Mouse (Mus musculus): Measurements from ENCODE around the gene Rnls.

Gene Rnls

GRCm38 (mm10) chr19:33109941-33110371 lies 282.1 kb downstream of the Rnls start:
- DNase-seq (ENCODE audit: inconsistent age in 2 of 2, low spot score in 1 of 2): no peak

- DNase-seq (ENCODE audit: inconsistent age in 2 of 2, low spot score in 1 of 2): no peak
Observed at GRCm38 (mm10) chr19:33109141-33109540, 283.0 kb downstream of the Rnls start.

- DNase-seq (ENCODE audit: inconsistent age in 2 of 2, low spot score in 1 of 2): peak in 1 of 2 experiments; percentile 66
Observed at GRCm38 (mm10) chr19:33103851-33104250, 288.2 kb downstream of the Rnls start.

- no peak for DNase-seq (ENCODE audit: inconsistent age in 2 of 2, low spot score in 1 of 2)
Observed at GRCm38 (mm10) chr19:33102783-33103139, 289.3 kb downstream of the Rnls start.

- no peak for DNase-seq (ENCODE audit: inconsistent age in 2 of 2, low spot score in 1 of 2)
Observed at GRCm38 (mm10) chr19:33102008-33102782, 289.9 kb downstream of the Rnls start.

GRCm38 (mm10) chr19:33101093-33102007 lies 290.7 kb downstream of the Rnls start:
- peak in 1 of 2 experiments; percentile 36 for DNase-seq (ENCODE audit: inconsistent age in 2 of 2, low spot score in 1 of 2)

GRCm38 (mm10) chr19:33100598-33100997 lies 291.5 kb downstream of the Rnls start:
- DNase-seq (ENCODE audit: inconsistent age in 2 of 2, low spot score in 1 of 2): no peak

- DNase-seq (ENCODE audit: inconsistent age in 2 of 2, low spot score in 1 of 2): peak in 1 of 2 experiments; percentile 72
Observed at GRCm38 (mm10) chr19:33100031-33100430, 292.1 kb downstream of the Rnls start.

GRCm38 (mm10) chr19:33099201-33099788 lies 292.8 kb downstream of the Rnls start:
- DNase-seq (ENCODE audit: inconsistent age in 2 of 2, low spot score in 1 of 2): no peak

GRCm38 (mm10) chr19:33097691-33098090 lies 294.4 kb downstream of the Rnls start:
- DNase-seq (ENCODE audit: inconsistent age in 2 of 2, low spot score in 1 of 2): no peak

- DNase-seq (ENCODE audit: inconsistent age in 2 of 2, low spot score in 1 of 2): no peak
Observed at GRCm38 (mm10) chr19:33096581-33096980, 295.5 kb downstream of the Rnls start.

- no peak for DNase-seq (ENCODE audit: inconsistent age in 2 of 2, low spot score in 1 of 2)
Observed at GRCm38 (mm10) chr19:33092575-33092974, 299.5 kb downstream of the Rnls start.

GRCm38 (mm10) chr19:33091324-33091723 lies 300.8 kb downstream of the Rnls start:
- DNase-seq (ENCODE audit: inconsistent age in 2 of 2, low spot score in 1 of 2): no peak

GRCm38 (mm10) chr19:33088868-33089267 lies 303.2 kb downstream of the Rnls start:
- no peak for DNase-seq (ENCODE audit: inconsistent age in 2 of 2, low spot score in 1 of 2)

- no peak for DNase-seq (ENCODE audit: inconsistent age in 2 of 2, low spot score in 1 of 2)
Observed at GRCm38 (mm10) chr19:33087961-33088360, 304.1 kb downstream of the Rnls start.
